Mouse (Mus musculus): ENCODE measurements around the gene Auts2. TPM values are rescaled to one million over a fixed set of nuclear protein-coding genes. Genes with fewer than 3 reads are reported as not detected.
A peak's percentile ranks its signal among the peaks of the same experiment; 100 is the strongest.

Auts2 gene
- total RNA-seq, 2 experiments from 2014 or later, result 117 to 146 TPM

DNA sequence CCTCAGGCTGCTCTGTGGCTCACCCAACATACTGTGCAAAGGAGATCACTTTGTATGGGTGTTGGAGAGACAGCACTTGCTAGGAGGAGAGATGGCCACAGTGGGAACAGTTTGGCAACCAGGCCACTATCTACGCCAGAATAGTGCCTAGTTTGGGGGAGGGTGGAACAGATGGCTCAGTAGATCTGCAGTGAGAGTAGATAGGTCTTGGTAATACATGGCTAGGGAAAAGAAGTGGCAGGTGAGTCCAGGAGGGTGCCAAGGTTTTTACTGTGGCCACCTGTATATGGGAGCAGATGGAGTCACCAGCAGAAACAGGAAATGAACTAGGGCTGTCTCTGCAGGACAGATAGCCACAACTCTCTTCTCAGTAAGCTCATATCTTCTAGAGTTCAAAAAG, 770.5 kb downstream of the Auts2 start:
- Histone ChIP-seq H3K27ac (no peak overlapping the region), H3K4me3 (no peak overlapping the region)
- no peak for DNase-seq (ENCODE audit: extremely low spot score in 1 of 2, low spot score in 2 of 2)
- no peak for TF ChIP-seq CTCF (IDR thresholded peaks at IDR 0.05)
- intact Hi-C loops (cut with DNase I), result no loop called here

DNA sequence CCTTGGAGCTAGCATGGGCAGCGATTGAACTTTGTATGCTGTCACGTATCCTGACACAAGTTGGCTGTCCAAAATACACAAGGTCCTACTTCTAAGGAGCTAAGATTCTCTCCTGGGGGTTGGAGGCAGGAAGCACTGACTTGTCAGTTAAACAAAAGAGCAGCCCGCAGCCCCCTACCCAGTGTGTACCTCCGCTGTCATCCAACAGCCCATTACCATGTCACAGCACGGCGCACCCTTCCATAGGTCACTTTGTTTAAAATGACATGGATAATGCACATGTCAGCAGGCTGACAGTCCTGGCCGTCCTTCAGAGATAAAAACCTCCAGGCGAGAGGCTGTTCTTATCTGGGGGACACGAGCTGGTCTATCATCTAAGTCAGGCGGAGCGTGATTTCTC, 773.9 kb downstream of the Auts2 start:
- intact Hi-C loops (cut with DNase I), result no loop called here
- no peak overlapping the region for H3K27ac ChIP-seq

DNA sequence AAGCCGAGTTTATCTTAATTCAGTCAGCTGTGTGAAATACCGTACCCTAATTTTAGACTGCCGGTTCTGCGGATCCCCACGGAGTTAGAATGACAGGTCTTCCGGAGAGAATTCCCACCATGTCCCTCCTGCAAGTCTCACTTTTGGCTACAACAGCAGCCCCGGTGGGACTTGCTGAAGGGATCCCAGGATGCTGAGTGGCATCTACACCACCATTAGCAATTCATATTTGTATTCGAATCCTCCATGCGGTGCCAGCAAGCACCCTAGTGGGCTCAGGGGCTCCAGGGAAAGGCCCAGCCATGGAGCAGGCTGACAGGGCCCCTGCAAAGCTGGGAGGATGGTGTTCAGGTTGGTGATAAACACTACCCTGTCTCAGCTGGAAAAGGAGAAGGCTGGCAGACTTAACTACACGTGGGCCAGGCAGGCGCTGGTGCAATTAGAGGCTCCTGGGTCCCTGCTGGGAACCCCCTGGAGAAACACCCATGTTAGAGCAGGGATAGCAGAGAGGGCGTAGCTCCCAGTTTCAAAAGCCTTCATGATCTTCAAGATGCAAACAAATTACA, 775.4 kb downstream of the Auts2 start:
- Histone ChIP-seq H3K4me3 (no peak overlapping the region), H3K27ac (peak overlapping the region; percentile 77)
- no peak for DNase-seq (ENCODE audit: extremely low spot score in 1 of 2, low spot score in 2 of 2)
- intact Hi-C loops (cut with DNase I), result loop anchor here (1.0 kb wide), 2 partner anchors 46 to 52 kb away; no protein-coding TSS in a partner anchor
- no peak for TF ChIP-seq CTCF (IDR thresholded peaks at IDR 0.05)

More for the DNA sequence above, 773.9 kb downstream of the Auts2 start:
- no peak overlapping the region for H3K4me3 ChIP-seq
- TF ChIP-seq CTCF (IDR thresholded peaks at IDR 0.05), result no peak
- DNase-seq (ENCODE audit: extremely low spot score in 1 of 2, low spot score in 2 of 2), result no peak

DNA sequence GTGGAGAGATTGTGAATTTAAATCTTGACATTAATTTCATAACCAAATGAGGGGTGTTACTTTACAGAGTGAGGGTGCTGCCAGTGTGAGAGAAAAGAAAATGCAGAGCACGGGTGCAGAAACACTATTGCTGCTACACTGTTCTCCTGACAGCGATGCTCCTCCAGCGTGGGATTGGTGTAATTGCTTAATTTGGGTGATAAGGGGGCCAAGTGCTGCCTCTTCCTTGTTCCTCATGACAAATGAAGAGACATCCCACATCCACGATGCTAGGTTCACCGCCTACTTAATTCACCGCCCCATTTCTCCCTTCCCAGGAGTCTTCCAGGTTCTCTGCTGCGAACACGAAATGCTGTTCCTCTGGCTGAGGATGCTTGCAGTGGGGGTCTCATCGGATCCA, 776.0 kb downstream of the Auts2 start:
- intact Hi-C loops (cut with DNase I), result loop anchor here (1.0 kb wide), 2 partner anchors 46 to 52 kb away; no protein-coding TSS in a partner anchor
- Histone ChIP-seq H3K4me3 (no peak overlapping the region), H3K27ac (peak overlapping the region; percentile 77; the same call in 1 of the 2 replicates)
- DNase-seq (ENCODE audit: extremely low spot score in 1 of 2, low spot score in 2 of 2), result peak; percentile 49 to 72
- TF ChIP-seq CTCF (IDR thresholded peaks at IDR 0.05), result no peak; the same call in 1 of the 2 replicates

DNA sequence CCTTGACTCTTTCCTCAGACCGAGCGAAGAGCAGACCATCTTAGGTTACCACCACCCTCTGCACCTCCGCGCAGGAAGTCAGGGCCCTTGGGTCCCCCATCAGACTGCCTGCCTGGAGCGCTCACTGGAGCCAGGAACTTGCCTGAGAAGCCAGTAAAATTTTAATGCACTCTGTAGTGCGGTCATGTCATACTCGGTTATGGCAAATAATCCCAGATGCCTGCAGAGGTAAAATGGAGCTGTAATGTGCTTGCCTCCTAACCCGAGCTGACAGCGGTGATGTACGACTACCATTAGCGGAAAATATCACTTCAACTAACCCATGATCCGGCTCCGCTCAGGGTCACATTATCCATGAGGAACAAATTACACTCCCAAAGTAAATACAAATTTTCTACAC, 783.7 kb downstream of the Auts2 start:
- TF ChIP-seq CTCF (IDR thresholded peaks at IDR 0.05), result no peak

DNA sequence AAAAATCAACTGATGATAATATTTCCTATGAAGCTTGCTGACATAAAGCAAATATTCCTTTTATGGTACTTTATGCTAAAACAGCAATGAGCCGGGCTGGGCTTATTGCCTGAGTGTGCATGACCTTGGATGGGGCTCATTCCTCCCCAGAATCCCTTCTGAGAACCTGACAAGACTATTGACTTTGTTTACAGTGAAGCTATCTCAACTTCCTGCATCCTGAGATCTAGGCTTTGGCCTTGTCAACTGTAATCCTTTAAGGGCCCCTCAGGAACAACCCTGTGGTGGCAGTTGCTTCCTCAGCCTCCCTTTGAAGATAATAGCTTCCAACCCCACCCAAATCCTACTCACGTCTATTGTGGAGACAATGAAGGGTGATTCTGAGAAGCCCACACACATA, 792.8 kb downstream of the Auts2 start:
- no peak for DNase-seq (ENCODE audit: extremely low spot score in 1 of 2, low spot score in 2 of 2)
- H3K4me3 ChIP-seq, result no peak overlapping the region
- intact Hi-C loops (cut with DNase I), result no loop called here
- no peak overlapping the region for H3K27ac ChIP-seq
- TF ChIP-seq CTCF (IDR thresholded peaks at IDR 0.05), result no peak

More for the DNA sequence above, 783.7 kb downstream of the Auts2 start:
- Histone ChIP-seq H3K4me3 (no peak overlapping the region), H3K27ac (no peak overlapping the region)
- intact Hi-C loops (cut with DNase I), result no loop called here
- no peak for DNase-seq (ENCODE audit: extremely low spot score in 1 of 2, low spot score in 2 of 2)

DNA sequence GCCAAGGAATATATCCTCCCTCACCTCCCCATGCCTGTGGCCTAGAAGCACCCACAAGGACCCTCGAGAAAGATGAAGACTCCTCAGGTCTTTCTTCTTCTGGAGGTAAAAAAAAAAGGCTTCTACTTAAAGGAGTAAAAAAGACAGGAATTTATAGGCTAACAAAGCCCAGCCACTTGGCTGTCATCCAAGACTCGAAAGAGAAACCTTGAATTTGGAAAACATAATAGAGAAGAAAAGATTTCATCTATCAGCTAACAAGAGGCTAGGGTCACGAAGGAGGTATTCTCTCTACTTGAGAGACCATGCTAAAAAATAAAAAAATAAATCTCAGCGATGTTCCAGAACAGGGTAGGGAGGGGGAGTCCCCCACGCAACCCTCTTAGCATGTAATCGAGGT, 793.9 kb downstream of the Auts2 start:
- no peak for DNase-seq (ENCODE audit: extremely low spot score in 1 of 2, low spot score in 2 of 2)
- intact Hi-C loops (cut with DNase I), result no loop called here
- no peak overlapping the region for H3K27ac ChIP-seq
- no peak for TF ChIP-seq CTCF (IDR thresholded peaks at IDR 0.05)
- H3K4me3 ChIP-seq, result no peak overlapping the region

DNA sequence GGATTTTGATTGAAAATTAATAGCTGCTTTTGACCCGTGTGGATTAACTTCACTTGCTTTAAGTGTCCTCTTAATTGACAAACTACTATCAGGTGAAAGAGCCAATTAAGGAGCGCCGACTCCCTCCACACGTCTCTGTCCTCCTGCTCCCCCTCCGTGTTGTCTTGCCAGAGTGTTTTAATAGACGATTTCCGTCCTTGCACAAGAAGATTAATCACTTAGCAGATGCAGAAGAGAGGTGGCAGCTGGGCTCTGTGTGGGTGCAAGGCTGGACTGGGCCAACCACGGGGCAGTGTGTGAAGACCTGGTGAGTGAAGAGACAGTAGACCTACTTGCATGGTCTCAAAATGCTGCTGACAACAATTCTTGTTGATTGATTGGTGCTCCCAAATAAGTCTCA, 800.1 kb downstream of the Auts2 start:
- Histone ChIP-seq H3K27ac (no peak overlapping the region), H3K4me3 (no peak overlapping the region)
- no peak for DNase-seq (ENCODE audit: extremely low spot score in 1 of 2, low spot score in 2 of 2)
- intact Hi-C loops (cut with DNase I), result no loop called here
- TF ChIP-seq CTCF (IDR thresholded peaks at IDR 0.05), result no peak

DNA sequence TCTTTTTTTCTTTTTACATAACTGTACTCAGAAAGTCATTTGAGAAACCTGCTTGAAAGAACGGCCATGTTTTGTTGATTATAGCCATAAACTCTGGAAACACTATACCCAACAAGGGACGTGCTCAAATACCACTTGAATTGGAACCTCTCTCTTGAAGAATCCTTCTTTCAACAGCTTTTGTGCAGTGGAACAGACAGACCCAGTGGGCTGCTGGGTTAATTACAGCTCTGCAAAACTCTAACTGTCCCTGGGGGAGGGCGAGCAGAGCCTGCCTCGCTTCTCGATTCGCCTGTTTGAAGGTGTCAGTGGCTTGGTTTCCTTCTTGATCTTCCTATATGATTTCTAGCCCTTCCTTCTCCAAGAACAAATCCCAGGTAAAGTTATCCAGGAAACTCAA, 805.7 kb downstream of the Auts2 start:
- TF ChIP-seq CTCF (IDR thresholded peaks at IDR 0.05), result no peak
- Histone ChIP-seq H3K4me3 (no peak overlapping the region), H3K27ac (no peak overlapping the region)
- DNase-seq (ENCODE audit: extremely low spot score in 1 of 2, low spot score in 2 of 2), result no peak
- intact Hi-C loops (cut with DNase I), result no loop called here

DNA sequence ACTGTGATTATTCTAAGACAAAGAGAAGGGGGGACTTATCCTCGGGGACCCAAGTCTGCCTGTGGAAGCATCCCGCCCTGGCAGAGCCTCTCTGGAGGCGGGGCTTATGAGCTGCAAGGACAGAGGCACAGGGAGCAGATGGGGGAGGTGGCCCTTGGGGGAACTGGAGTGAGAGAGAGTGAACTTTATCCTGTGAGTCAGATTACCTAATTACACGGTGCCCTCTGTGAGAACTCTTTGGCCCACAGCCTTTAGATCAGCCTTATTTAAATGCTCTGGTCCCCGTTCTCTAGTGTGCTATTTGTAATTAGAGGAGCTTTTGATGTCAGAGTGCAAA, 809.9 kb downstream of the Auts2 start:
- DNase-seq (ENCODE audit: extremely low spot score in 1 of 2, low spot score in 2 of 2), result no peak
- no peak for TF ChIP-seq CTCF (IDR thresholded peaks at IDR 0.05)
- H3K4me3 ChIP-seq, result no peak overlapping the region
- intact Hi-C loops (cut with DNase I), result no loop called here
- no peak overlapping the region for H3K27ac ChIP-seq

DNA sequence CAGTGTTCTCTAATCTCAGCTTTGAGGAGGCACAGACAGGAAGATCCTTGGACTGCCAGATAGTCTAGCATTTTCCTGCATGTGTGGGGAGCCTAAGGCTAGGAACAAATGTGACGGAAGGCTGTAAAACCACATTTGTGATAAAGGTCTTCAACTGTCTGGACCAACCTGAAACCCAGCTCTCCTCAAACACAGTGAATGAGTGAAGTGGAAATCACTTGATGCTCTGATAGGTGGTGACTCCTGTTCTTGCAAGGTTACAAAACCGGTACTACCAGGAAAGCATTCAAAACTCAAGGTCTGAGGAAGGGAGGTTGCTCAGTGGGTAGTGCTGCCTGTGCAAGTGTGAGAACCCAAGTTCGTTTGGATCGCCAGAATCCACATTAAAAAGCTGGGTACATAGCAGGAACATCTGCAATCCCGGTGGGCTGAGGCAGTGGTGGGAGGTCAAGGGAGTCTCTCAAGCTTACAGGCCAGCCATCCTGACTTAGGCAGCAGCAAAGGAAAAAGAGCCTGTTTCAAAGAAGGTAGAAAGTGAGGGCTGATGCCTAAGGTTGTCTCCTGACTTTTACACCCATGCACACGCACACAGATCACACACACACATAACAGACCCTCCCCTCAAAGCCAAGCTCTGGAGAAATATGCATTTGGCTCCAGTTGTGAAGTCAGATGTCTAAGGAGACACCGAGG, 810.4 kb downstream of the Auts2 start:
- no peak for DNase-seq (ENCODE audit: extremely low spot score in 1 of 2, low spot score in 2 of 2)
- no peak overlapping the region for H3K27ac ChIP-seq
- H3K4me3 ChIP-seq, result no peak overlapping the region
- TF ChIP-seq CTCF (IDR thresholded peaks at IDR 0.05), result no peak
- intact Hi-C loops (cut with DNase I), result no loop called here

DNA sequence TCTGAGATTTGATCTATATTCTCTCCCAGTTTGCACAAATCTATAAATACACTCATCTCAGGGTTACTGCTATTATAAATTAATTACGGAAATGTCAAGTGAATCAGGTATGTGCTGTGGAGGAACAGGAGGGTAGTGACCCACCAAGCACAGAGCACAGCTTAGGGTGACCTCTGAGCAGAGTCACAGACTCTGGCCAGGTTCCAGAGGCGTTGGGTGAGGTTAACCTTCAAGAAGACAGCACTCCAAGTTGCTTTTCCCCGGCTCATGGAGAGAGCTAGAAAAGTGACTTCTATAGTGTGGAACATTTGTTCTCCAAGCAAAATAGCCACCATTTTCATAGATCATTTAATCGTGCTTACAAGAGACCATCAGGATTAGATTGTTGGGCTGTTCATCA, 813.7 kb downstream of the Auts2 start:
- no peak for DNase-seq (ENCODE audit: extremely low spot score in 1 of 2, low spot score in 2 of 2)
- TF ChIP-seq CTCF (IDR thresholded peaks at IDR 0.05), result no peak

DNA sequence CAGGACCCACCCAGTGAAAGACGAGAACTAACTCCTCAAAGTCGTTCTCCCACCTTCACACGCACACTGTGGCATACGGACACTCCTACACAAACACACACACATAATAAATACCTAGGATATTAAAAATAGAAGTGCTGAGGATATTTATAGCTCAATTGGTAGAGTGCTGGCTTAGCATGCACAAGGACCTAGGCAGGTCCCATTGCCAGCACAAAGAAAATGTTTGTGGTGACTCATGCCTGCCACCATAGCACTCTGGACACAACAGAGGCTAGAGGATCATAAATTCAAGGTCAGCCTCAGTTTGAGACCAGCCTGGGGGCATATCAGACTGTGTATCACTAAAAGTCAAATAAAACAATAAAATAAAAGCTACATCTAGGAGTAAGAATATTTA, 815.2 kb downstream of the Auts2 start:
- Histone ChIP-seq H3K27ac (no peak overlapping the region), H3K4me3 (no peak overlapping the region)
- intact Hi-C loops (cut with DNase I), result no loop called here
- DNase-seq (ENCODE audit: extremely low spot score in 1 of 2, low spot score in 2 of 2), result no peak
- no peak for TF ChIP-seq CTCF (IDR thresholded peaks at IDR 0.05)

More for the DNA sequence above, 813.7 kb downstream of the Auts2 start:
- no peak overlapping the region for H3K4me3 ChIP-seq
- no peak overlapping the region for H3K27ac ChIP-seq
- intact Hi-C loops (cut with DNase I), result no loop called here

All from left cerebral cortex, adult 2 months (tissue).